Mouse (Mus musculus) common myeloid progenitor, adult 5-6 weeks (primary cell): ENCODE measurements around the gene Slamf9. TPM values are rescaled to one million over a fixed set of nuclear protein-coding genes. Genes with fewer than 3 reads are reported as not detected.

ENCODE experiments used
- ATAC-seq: replicated peaks from 2 replicates; pipeline ENCODE4 v1.8.0; 2016; ENCODE audit warnings: low read depth, mild to moderate bottlenecking, moderate TSS enrichment, inconsistent platforms; ENCODE audit not compliant: poor library complexity, severe bottlenecking
- total RNA-seq: library from RNA; stranded (forward); fragments of 200-1000, 187-1606 nt; gene quantifications from 2 replicates; pipeline ENCODE4 v1.2.3, GENCODE M21; 2017

Gene Slamf9
- total RNA-seq, 1 experiment from 2014 or later: not detected

DNA sequence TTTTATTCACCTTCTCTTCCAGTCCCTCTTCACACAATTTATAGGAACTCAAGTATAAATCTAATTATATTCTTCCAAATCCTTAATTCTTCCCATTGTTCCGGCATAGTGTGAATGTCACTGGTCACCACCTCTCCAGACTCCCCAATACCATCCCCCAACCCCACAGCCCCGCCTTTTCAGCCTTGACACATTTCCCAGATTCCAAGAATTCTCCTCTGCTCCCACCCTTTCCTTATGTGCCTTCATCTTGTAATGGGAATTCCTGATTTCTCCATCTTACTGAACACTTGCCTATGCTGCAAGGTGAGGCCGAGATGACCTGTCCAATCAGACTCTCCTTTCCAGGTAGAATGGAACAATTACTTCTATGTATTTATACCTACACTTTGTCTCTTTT, 17.1 kb upstream of the Slamf9 start:
- ATAC-seq: no peak

DNA sequence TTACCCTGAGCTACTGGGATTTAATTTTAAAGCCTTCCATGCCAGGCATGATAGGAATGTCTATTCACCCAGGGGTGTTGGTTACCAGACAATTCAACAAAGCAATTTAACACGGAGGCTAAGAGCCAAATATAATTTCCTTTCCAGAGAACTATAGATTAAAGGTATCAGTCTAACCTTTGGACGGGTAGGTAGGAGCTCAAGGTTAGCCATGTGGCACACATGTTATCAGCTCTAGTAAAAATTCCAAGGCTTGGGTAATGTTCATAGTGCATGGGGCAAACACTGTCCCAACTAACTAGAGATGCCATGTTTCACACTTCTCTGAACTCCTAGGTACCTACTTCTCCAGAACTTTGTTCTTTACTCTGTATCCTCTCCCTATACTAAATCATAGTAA, 13.6 kb upstream of the Slamf9 start:
- no peak for ATAC-seq

DNA sequence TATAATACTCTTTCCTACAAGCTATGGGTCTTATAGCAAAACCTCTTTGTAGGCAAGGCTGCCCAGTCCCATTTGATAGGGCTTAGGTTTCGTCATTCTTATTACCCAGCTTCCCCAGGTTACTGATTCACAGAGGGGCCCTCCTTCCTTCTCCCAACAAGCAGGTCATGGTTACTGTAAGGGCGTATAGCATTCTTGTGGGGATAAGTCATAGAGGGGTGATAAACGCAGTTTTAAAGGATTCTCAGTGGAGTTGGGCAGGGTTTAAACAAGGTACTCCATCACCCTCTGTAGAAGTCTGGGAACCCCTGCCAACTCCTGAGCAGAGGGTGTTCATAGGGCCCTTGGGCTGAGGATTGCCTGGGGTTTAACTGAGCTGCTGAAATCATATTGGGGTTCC, 12.6 kb upstream of the Slamf9 start:
- no peak for ATAC-seq

DNA sequence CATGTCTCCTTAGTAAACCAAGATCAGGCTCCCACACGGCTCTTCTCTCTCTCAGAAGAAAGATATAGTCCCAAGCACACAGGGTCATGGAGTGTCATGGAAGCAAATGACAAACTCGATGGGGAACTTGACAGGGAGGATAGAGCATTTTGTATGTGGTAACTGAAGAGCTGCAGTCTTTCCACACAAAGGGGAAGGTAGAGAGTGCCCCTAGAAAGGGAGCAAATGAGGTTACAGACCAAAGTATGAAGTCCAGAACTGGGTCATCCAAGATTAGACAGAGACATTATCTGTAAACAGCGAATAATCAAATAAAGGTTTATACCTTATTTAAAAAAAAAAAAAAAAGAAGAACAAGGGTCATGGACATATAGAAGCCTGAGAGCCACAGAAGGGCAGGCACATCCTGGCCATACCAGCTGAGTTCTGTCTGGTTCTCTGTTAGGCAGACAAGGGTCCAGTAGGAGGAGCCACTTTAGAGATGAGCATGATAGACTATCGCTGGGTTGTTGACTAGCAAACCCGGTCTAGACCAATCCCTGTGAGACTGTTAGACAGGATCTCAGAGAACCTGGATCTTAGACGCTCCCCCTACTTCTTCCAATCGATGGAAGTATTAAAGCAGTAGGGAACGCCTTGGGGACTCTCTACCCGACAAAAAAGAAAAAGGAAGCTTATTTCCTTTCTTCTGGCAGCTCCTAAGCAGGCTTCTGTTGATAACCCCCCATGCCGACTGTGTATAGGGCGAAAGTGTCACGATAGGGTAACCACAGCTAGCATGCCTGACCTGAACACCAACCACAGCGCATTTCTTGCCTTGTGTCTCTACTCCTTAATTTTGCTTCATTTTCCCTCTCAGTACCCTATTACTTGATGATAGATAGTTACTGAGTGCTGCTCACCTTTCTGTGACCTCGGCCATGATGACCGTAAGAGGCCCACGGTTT, 11.5 kb upstream of the Slamf9 start:
- peak; percentile 84 for ATAC-seq

DNA sequence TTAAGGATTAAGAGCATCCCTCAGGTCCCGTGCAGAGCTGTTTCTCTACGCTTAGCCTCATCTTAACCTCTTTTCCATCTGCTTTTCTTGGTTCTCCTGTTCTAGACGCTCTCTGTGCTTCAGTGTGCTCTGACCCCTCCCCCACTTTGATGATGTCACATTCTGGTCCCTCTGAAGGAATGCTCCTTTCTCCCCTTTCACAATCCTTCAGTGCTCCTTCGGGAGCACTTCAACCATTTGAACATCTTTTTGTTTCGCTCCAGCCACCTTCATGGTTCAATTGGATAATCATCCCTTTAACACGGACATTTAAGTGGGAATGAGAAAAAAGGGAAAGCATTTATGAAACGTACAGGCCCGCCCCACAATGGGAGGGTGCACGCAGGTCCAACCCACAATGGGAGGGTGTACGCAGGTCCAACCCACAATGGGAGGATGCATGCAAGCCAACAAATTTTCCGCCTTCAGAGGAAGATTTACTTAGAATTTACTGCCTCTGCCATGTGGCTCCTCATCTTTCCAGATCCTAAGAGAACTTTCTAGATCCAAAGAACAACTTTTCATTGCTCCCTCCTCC, 6.8 kb upstream of the Slamf9 start:
- no peak for ATAC-seq

DNA sequence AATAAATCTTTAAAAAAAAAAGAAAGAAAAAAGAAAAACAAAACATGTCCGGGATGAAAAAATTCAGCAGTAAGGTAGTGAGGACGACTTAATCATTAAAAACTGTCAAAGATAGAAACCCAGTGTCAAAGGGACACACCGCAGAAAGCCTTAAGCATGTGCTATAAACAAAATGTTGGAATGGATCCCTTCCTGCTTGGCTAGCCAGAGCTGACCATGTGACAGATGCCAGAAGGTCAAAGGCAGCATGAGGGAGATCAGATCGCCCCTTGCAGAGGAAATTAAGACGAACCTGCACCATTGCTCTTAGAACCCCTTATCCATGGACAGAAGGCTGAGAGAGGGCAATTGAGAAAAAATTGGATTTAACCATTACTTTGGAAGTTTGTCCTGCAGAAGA, 5.8 kb upstream of the Slamf9 start:
- no peak for ATAC-seq

DNA sequence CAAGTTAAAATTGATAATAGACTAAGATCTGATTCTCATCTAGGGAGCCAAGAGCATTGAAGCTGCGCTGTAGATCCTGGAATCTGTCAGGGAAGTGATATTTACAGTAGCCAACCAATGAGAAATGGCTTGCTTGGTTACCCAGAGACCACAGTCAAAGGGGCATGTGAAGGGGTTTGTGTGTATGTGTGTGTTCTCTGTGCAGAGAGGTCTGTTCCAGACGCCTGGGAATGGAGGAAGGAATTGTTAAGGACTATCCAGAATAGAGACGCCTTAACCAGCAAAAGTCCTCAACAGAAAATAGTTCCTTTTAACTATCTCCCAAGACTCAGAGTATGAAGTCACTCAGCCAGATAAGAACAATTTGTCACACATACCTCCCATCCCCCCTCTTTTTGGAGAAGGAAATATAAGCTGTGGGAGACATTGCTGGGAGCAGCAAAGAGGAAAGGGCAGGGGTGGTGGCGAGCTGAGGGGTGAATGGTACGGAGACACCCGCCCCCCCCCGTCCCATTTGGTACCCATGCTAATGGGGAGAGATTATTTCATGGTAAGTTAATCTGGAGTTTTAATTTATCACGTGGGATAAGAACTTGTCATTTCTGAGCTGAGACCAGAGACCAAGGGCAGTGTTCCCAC, 5.2 kb upstream of the Slamf9 start:
- ATAC-seq: 0 out of 2 replicates have a peak, but pooled peaks have one; percentile 4

DNA sequence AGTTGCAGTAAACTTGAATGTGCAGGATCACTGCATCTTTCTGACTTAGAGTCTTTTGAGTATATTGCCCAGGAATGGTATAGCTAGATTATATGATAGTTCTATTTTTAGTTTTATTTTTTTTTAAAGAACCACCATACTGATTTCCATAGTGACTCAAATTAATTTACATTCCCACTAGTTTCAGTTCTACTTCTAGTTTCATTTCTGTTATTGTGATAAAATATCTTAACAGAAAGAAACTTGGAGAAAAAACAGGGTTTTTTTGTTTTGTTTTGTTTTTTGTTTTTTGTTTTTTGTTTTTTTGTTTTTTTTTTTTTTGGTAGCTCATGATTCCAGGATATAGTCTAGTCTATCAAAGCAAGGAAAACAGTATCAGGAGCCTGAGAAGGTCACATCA, 2.2 kb upstream of the Slamf9 start:
- ATAC-seq: no peak

DNA sequence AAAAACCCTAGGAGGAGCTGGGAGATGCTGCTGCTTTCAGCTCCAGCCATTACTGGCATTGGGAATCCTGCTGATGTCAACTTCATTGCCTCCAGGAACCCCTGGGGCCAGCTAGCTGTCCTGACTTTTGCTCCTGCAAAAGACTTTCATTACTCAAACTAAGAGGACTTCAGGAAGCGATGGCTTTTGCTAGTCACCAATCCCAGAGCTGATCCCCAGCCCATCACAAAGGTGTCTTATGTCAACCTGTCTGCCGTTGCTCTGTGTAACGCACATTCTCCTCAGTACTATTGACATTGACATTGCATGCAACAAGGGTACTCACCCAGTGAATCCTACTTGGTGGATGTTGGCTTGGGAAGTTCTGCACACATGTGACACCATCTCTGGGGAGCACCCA, 962 bp upstream of the Slamf9 start:
- ATAC-seq: no peak

DNA sequence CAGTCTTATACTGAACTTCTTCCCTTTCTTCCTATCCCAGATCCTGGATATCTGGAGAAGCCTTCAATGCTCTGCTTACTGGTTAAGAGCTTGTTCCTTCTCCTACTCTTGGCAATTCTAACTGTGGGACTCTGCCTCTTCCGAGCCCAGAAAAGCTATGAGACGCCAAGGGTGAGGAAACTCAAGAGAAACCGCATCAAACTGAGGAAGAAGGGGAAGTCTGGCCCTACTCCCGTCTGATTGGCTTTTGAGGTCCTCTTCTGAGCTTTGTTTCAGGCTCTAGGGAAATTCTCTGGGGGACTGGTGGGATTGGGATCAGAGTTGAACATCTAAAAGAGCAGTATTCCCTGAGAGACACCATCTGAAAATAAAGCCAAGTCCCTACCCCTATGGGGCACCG, 2.9 kb downstream of the Slamf9 start:
- ATAC-seq: 0 out of 2 replicates have a peak, but pooled peaks have one; percentile 22

DNA sequence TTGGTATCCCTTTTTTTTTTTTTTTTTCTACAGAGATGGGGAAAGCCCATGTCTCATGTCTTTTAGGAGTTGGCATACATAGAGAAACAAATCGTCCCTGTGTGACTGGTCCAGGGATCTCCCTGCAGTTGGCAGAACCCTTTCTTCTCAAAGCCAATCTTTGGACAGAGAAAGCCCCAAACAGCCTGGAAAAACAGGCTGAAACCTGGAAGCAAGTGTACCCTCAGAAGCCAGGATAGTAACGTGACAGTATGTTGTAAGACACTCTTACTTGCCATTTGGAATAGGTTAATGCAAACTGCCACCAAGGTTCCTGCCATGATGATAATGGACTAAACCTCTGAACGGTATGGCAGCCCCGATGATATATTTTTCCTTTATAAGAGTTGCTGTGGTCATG, 5.2 kb downstream of the Slamf9 start:
- no peak for ATAC-seq

DNA sequence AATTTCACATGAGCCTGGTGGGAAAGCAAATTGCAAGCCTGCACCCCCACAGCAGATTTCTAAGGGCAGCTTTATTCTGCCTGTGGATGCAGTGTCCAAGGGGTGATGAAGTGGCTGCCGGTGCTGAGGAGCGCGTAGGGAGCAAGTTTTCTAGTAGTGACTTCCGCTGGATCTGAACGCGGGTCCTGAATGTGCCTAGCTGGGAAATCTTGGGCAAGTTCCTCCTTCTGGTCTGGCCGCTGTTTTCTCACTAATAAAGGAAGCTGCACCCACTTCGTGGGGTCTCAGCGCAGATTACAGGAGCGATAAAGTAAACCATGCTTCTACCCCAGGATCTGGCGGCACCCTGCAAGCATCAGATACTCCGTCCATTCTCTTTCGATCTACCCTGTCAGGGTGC, 6.0 kb downstream of the Slamf9 start:
- peak; percentile 10; the same call in 1 of the 2 replicates for ATAC-seq

DNA sequence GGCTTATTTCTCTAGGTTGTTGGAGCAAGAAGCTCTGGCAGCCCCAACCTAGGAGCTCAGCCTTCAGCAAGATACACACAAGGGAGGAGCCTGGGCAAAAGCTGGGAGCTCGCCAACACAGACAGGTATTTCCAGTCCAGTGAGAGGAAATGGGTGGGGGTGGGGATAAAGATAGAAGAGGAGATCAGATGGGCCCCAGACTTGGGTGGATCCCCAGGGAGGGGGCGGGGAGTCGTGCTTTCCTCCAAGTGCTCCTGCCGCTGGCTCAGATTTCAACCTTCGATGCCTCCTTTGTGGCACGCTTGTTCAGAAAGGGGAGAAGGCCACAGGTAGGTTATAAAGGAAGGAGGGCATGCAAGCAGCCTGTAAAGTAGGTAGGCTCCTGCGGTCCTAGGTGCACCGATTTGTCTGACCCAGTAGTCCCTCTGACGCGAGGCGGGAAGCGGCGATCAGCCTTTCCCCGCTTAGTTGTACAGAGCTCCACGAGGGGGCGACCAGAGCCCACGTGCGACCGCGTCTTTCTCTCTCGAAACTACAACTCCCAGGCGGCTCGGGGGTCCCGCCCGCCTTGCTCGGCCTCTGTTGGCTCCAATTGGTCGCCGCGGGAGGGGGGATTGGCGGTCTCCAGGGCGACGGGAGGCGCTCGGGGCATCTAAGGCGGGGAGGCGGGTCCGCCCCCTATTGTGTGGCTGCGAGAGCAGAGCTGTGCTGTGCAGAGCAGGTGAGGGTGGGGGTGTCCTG, 6.6 kb downstream of the Slamf9 start, which contains the start of gene Igsf9:
TSS of gene Igsf9 (plus strand) at position 249 of the 741 bp plus-strand sequence.
- peak; percentile 90 for ATAC-seq

DNA sequence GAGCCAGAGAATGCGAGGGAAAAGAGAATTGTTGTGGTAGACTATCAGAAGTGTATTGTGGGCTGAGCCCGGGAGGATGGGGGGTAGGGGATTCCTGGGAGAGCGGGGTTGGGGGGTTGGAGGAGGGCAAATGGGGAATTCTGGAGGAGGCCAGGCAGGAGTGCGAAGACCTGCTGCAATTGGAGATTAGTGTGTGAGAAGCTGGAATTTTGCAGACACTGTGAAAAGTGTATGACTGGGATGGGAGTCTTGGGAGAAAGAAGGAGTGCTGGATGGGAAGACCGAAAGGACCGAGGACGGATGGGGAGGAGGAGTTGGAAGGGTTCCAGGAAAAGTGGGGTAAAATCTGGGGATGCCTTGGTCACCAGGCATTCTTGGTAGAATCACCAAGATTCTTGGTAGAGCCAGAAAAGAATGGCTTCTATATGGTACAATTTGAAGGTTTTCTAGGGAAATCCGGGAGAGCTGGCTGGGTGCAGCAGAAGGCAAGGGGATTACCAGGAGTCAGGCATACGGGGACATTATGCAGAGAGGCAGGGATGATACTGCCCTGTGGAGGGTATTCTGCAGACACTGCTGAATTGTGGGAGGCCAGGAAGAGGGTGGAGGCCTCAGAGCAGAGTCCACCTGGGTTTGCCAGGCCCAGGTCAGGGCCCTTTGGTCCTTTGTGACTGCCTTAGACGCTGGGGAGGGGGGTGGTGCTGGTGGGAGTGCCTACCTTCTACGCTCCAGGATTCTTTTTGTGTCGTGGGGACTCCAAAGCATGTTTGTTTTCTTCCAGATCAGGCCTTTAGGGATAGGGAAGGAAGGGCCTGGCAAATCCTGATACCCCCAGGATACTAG, 7.6 kb downstream of the Slamf9 start:
- ATAC-seq: no peak

DNA sequence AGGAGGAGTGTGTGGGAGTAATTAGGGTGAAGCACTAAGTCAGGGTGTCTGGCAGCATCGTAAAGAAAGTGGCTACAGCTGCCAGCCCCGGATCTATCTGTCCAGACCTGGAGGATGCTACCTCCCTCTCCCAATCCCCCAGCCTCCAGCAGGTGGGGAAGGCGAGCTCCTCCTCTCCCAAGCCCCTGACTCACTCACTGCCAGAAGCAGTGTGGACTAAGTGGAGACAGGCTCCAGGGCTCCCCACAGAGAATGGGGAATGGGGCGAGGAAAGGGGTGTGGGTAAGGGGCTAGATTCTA, 8.2 kb downstream of the Slamf9 start:
- no peak for ATAC-seq

DNA sequence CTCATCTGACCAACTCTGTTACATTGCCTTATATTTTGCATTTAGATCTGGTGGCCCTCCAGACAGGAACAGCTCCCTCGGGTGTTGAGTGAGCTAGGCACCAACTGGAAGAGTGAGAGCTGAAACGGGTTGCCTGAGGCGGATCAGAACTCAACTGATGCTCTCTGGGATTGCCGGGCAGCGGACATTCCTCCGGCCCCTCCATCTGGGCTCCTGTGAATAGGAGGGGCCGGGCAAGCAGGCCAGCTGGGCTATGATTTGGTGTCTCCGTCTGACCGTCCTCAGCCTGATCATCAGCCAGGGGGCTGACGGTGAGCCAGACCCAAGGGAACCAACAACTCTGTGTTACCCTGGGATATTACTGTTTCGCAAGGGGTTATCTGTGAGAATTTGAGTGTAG, 9.1 kb downstream of the Slamf9 start:
- ATAC-seq: no peak

DNA sequence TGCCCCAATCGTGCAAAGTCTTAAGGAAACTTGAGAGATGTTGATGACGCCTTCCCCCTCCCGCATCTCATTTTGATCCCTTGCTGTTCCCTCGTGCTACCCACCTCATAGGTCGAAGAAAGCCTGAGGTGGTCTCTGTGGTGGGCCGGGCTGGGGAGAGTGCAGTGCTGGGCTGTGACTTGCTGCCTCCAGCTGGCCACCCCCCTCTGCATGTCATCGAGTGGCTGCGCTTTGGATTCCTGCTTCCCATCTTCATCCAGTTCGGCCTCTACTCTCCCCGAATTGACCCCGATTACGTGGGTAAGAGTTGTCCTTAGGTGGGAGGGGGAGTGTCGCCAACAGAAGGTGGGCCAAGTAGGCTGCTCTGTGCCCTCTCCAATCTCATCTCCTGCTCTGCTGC, 9.5 kb downstream of the Slamf9 start:
- no peak for ATAC-seq

DNA sequence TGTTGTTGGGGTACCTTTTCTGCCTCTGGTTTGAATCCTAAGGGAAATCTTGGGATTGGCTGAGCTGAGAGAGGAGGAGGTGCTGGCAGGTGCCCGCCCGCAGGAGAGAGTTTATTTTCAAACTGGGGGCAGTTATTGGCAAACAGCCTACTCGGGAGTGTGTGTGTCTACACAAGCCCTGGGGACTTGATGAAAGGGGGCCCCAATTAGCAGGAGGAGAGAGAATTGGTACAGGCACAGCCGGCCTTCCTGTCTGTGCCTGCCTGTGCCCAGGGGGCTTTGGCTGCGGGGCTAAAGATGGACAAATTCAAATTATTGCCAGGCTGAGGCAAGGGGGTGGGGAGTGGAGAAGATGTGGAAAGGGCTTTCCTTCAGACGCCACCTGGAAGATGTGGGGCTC, 10.7 kb downstream of the Slamf9 start:
- ATAC-seq: no peak

DNA sequence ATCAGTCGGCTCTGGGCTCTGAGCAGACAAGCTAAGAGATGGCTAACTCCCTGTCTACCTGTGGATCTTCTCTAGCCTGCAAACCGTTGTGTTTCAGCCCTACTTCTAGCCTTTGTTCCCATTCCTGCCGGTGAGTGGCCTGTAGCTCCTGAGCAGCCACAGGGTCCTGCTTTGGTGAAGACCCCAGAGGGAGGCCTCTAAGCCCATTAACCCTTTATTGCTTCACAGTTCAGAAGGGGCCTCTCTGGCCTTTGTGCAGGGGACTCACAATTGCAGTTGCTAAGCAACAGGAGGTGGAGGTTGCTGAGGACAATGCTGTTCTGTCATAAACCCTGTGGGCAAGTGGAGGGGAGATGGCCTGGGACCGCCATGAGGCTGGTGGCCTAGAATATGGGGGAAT, 11.1 kb downstream of the Slamf9 start:
- no peak for ATAC-seq

DNA sequence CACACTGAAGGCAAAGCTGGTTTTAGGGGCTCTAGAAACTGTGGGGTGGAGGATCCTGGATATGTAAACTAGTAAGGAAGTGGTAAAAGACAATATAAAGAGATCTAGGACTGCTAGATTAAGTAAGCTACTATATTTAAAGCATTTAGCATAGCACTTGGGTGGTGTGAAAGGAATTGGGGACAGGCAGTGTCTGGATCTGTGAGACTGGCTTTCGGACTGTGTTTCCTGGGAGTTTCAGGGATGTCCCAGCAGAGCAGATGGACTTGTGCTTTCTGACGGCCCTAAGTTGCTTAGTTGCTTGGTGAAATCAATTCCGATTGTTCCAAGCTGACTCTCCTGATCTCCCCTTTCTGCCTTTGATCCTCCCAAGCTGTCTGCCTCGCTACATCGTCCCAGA, 11.5 kb downstream of the Slamf9 start:
- ATAC-seq: no peak
